Mouse (Mus musculus): ENCODE measurements around the gene Pitx2.

DNA sequence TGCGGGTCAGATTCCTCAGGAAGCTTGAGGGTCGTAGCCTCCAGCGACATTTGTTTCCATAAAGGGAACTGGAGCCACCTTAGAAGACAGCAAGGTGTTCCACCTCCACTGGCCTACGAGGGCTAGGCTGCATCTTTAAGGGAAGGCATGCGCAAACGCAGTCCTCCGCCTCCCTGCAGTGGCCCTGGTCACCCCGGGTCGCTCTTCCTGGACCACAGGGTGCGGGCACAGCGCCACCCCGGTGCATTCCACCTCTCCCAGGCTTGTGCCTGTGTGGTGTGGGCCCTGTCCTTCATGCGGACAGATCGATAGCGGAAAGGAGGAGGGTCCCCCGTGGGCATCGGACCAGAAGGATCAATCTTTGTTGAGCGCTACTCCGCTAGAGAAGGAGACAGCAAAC is 56.6 kb downstream of the Pitx2 start:
- TF ChIP-seq GATA1 (IDR thresholded peaks at IDR 0.05; ENCODE audit: low read length) (no peak), TAL1 (IDR thresholded peaks at IDR 0.05; ENCODE audit: low read length) (no peak)

Measured in erythroblast, embryonic 14.5 days (primary cell).